Mouse (Mus musculus): ENCODE measurements around the gene Ncln.

DNA sequence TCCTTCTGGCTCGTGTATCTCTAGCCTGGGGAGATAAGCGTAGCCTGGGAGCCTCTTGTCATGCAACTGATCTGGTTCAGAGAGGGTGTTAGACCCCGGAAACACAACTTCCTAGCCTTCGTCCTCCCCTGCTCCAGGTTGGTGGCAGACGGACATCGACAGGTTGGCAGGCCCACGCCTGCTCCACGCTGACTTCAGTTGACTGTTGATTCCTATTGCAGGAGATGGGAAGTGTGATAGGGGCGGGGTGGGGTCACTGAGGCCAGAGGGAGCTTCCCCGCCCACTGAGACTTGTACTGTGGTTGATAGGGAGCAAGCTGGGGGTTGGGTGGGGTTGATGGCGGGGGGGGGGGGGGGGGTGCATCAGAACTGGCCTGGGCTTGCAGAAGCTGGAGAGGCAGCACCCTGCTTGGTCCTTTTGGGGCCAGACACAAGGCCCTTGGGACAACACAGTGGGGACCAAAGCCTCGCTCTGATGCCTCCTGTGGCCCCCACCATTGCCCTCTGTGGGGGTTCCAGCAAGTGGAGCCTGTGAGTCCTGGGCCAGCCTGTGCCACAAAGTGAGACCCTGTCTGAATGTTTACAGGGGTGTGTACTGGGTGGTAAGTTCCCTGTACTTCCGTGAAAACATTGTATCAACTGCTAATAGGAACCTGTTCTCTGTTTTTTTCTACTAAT is 29.0 kb upstream of the Ncln start:
- TF ChIP-seq CTCF (conservative IDR thresholded peaks at IDR 0.05; ENCODE audit: low read length) = no peak
- TF ChIP-seq POU5F1 (IDR thresholded peaks at IDR 0.05; ENCODE audit: borderline replicate concordance, low read length) = no peak
- no peak for TF ChIP-seq NANOG (IDR thresholded peaks at IDR 0.05; ENCODE audit: borderline replicate concordance, low read length)

Data from E14TG2a.4 (cell line).